Mouse (Mus musculus): ENCODE data around the gene M6pr.

Gene M6pr

DNA sequence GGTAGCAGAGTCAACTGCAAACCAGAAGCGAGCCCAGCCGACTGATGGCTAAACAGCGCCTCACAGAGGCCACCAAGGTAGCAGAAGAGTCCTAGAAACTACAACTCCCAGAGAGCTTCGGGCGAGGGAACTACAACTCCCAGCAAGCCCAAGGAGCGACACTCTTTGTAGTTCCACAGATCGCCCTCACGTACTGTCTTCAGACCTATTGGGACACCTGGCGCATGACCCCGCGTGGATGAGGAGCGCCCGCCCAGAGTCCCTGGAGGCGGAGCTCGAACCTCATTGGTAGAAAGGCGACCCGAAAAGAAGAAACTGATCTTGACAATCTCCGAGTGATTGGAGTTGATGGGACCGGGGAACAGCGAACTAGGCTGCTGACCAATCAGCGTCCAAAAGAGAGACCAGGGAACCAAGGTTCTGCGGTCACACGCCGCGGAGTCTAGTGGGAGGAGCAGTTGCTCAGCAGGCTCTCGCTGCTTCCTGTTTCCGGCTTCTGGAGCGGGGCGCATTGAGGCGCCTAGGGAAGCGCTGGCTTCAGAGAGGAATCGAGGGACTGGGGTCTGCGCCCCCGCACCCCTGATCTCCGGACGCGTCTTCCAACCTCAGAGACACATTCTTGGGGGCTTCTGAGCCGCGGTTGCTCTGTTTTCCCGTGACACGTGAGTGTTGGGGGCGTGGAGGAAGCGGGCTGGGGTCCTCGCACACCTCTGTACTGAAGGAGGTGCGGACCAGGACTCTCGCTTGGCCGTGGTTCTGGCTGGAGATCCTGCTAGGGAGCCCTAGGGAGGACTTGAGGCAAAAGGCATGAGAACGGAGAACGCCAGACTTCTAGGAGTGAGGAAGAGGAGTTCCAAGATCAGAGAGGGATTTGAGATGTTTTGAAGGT, at the start of gene M6pr:
M6pr (plus strand) TSS at position 216 of the 889 bp plus-strand sequence.
- DNase-seq (ENCODE audit: low spot score), result peak; percentile 73

DNA sequence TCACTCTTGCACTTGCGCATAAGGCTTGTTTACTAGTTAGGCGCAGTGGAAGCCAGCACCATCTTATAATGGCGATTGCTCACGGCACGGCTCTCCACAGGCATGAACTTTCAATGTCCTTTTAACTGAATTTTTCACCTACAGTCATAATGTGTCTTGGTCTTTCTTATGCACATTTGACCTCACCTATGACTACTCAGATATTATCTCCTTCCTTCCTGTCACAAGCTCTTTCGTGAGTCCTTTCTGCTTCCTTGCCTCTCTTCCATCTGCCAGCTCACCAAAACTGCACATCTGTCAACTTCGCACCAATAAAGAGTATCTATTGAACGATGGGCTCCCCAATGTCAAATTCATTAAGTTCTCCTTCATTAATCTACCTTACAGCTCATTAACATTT, 46.0 kb upstream of the M6pr start:
- no peak for DNase-seq (ENCODE audit: low spot score)

DNA sequence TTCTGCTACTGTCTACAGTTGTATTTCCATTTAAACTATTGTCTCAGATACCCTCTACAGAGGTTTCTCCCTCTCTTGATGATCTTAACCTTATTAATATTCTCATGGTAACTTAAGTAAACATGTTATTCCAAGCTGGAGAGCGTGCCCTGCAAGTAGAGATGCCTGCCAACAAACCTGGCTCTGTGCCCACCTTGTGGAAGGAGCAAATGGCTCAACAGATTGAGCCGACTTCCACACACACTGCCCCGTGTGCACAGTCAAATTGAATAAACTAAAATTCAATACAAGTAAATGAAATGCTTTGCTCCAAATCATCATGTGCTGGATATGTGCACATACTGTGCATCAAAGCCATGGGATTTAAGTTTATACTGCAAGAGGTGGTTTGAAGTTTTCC, 40.0 kb upstream of the M6pr start:
- DNase-seq (ENCODE audit: low spot score), result no peak

DNA sequence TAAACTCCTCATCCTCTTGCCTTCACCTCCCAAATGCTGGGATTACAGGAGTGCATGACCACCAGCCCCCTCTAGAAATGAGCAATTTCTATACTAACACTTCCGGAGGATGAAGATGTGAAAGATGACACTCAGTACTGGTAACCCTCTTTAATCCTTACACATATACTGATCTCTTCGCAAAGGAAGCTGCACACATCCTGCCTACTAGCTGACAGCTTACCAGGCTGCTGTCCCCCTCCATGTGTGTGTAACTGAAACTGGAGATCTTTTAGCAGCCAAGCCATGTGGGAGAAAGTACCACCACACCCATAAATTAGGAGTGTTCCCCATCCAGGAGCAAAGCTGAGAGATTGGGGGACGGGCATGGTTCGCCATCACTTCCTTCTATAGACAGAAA, 39.4 kb upstream of the M6pr start:
- no peak for DNase-seq (ENCODE audit: low spot score)

DNA sequence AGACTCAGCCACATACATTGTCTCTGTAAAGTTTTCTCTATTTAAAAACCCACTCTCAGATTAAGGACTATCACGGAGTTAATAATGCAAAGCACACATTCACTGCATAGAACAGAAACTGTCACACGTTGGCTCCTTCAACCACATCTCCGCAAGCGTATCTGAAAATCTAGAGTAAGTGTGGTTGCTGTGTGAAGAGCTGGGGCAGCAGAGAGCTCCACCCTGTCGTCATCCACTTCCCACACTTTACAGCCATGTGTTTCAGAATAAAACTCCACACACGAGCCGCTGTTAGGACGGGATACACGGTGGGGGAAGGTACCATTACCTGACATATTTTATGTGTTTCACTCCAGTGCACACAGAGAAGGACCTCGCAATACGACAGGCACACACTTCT, 38.4 kb upstream of the M6pr start:
- no peak for DNase-seq (ENCODE audit: low spot score)

DNA sequence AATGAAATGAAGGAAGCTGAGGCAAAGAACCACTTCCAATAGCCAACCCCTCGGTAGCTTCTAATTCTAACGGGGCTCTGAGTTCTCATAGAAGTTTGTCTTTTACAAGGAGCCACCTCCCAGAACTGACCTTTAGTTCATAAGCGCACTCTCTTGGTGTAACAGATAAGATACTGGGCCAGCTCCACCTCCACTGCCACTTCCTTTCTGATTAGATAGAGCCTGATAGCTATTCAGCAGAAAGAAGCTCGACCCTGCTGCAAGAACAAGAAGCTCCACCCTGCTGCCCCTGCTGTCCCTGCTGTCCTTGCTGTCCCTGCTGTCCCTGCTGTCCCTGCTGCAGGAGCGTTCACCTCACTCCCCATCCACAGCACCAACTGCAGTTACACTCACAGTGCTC, 34.0 kb upstream of the M6pr start:
- no peak for DNase-seq (ENCODE audit: low spot score)

DNA sequence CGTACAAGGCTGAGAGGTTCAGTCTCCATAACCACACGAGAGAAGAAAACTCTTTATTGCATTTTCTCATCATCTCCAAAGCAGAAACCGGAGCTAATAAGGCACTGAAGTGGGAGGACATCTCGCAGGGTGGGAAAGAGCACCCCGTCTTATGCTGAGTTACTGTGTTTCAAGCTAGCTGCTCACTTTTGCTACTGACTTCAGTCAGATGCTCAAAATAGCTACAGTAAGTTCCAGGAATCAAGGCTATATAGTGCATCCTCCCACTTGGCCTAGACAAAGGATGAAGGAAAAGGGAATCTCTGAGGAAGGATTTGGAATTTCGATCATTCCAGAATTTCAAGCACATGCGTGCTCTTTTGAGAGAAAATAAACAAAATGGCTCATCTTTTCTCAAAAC, 32.0 kb upstream of the M6pr start:
- DNase-seq (ENCODE audit: low spot score), result no peak

DNA sequence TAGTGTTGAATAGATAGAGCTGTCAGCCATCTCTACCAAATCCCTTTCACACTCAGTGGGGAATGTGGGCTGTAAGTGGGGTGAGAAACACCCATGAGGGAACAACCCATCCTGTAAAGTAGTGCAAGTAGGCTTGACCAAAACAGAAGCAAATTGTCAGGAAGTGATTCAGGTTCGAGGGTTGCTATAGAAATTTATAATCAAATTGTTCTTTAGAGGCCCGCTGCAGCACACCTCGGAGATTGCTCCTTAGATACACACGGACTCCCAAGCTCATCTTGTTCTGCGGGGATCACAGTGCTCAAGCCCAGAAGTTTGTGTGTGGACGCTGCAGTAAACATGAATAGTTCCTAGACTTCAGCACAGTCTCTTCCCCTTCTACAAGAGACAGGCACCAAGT, 25.7 kb upstream of the M6pr start, which contains the start of gene Klrg1:
Klrg1 (minus strand) TSS at position 101 of the 400 bp plus-strand sequence.
- no peak for DNase-seq (ENCODE audit: low spot score)

DNA sequence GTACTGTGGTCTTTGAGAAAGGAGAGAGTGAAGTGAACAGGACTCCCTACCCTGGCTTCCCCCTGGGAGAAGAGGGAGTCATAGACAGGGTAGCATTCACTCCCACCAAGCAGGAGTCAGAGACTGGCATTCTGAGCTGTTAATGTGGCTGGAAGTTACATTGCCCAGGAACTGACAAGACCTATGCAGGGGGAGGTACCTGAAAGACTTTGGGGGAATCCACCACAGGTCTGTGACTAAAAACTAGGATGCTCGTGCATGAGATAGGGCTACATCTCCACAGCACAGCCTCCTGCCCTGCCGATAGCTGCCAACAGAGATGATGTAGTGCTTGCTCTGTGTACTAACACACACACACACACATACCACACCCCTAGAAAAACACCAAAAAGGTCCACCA, 25.1 kb upstream of the M6pr start:
- DNase-seq (ENCODE audit: low spot score), result no peak

DNA sequence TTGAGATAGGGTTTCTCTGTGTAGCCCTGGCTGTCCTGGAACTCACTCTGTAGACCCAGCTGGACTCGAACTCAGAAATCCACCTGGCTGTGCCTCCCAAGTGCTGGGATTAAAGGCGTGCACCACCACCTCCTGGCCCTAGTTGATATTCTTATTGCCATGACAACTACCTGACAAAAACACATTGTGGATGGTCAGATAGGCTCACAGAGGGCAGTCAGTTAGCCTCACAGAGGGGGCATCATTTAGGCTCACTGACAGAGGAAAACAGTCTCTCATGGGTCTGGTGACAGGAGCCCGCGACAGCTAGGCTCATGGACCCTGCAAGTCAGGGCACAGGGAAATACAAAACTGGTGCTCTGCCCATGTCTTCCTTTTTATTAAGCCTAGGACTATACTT, 24.2 kb upstream of the M6pr start:
- no peak for DNase-seq (ENCODE audit: low spot score)

DNA sequence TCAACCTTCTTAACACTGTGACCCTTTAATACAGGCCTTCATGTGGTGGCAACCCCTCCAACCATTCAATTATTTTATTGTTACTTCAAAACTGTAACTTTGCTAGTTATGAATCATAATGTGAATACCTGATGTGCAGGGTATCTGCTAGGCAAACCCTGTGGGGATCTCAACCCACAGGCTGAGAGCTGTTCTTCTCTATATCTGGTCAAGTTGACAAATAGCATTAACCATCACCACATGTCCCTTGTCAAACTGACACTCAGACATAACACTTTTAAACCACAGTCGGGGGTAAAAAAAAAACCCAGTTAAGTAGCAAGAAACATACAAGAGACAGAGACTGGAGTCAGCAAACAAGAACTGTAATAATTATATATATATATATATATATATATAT, 23.7 kb upstream of the M6pr start:
- no peak for DNase-seq (ENCODE audit: low spot score)

DNA sequence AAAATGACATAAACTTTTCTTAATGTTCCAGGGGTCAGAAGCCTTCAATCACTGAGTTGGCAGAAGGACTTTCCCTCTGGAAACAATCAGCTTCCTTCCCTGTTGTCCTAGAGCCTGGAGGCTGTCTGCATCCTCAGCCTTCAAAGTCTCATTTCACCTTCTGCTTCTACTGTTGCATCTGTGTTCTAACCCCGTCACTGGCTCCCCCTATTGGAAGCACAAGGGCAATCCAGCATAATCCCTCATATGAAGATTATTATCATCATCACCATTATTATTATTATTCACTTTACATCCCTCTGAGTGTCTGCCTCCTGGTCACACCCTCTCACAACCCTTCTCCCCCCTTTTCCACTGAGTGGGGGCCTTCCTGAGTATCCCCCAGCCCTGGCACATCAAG, 20.3 kb upstream of the M6pr start:
- DNase-seq (ENCODE audit: low spot score), result no peak

DNA sequence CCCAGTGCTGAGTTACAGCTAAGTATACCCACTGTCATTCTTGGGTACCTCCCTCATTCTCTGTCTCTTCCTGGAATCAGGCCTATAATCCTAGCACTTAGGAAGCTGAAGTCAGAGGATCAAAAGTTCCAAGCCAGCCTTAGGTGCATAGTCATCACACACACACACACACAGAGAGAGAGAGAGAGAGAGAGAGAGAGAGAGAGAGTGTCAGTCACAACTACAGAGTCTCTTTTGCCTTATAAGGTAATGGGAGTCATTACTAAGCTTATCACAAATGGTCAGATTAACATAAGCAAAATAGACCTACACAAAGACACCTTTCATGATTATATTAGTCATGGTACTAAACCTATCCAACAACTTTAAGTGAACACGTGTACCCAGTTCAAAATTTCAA, 19.2 kb upstream of the M6pr start:
- DNase-seq (ENCODE audit: low spot score), result no peak

DNA sequence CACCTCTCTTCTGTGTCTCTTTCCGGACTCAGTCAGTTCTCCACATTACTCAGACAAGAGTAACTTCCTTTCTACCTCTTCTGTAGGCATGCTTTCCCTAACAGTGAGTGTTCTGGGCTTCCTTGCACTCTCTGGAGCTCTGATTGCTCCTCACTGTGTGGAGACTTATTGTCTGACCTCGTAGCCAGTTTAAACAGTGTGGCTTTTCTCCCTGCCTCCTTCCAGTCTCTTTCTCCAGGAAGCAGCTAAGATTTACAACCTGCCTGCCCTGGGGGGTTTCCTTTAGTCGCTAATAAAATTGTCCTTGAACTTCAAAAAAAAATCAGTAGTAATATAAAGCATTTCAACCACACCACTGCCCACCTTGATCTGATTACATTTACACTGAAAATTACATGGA, 18.3 kb upstream of the M6pr start:
- no peak for DNase-seq (ENCODE audit: low spot score)

DNA sequence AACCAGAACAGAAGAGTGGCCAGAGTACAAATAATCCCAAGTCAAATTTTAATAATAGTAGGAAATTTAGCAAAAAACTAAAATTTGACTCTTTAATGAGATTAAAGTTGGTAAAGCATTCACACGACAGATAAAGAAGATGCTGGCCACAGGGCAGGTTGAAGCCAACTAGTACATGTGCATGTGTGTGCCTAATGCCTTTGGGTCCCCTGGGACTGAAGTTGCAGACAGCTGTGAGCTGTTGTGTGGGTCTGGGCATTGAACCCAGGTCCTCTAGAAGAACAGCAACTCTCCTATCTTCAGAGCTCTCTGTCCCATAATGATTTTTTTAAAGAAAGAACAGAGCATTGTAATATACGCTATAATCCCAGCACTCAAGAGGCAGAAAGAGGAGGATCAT, 17.3 kb upstream of the M6pr start:
- no peak for DNase-seq (ENCODE audit: low spot score)

DNA sequence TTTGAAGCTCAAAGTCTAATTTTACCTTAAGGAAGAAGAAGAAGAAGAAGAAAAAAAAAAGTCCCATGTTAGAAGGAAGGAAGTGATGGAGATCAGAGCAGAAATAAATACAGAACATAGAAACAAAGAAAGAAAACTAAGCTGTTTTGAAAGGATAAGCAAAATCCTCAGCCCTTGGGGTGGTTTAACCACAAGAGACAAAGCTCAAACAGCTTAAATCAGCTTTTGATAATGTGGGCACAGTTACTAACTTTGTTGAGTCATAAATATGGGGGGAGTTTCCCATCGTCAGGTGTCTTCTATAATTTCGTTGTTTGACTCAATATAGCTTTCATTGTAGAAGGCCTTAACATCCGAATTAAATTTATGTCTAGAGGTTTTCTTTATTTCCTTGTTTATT, 16.8 kb upstream of the M6pr start:
- DNase-seq (ENCODE audit: low spot score), result no peak

DNA sequence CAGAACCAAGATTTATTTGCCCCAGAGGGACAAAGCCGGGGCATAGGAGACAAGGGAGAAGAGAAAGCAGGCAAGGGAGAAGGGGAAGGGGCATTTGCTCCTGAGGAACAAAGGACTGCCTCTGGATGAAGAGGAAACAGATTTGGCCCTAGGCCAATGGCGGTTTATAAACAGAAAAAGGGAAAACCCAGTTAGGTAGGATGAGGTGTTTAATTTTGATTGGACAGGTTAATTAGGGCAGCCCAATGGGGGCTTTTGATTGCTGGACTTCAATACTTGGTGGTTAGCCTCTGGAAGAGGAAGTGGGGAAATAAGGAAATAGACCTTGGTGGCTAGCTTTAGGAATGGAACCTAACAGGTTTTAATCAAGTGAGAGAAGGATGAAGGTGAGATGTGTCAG, 16.3 kb upstream of the M6pr start:
- no peak for DNase-seq (ENCODE audit: low spot score)

DNA sequence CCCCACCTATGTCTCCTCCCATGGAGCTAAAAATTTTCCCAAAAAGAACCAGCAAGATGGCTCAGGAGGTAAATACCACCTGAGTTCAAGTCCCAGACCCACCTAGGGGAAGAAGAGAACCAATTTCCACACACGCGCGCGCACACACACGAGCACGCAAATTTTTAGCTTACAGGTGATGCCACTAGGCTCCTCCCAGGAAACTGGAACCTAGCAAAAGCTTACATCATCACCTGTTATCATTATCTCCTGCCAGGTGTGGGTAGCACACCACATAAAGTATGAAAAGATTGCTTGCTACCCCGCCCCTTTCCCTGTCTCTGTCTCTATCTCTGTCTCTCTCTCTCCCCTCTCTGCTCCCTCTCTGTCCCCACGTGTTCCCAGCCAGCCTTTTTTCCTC, 15.4 kb upstream of the M6pr start:
- DNase-seq (ENCODE audit: low spot score), result no peak

DNA sequence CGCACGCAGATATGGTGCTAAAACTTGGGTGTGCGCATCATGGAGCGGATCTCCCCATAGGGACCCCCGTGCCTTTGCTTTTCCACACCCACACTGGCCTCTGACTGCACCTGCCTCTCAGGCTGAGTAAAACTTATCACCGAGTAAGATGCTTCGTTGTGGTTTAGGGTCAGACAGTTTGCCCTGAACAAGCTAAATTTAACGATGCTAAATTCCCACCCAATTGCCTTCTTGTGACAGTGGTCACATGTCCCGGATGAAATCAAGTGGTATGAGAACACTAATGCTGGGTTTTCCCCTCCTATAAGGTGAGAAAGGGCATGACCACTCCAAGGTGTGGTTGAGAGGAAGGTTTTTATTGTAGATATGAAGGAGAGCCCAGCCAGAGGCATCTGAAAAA, 14.7 kb upstream of the M6pr start:
- no peak for DNase-seq (ENCODE audit: low spot score)

DNA sequence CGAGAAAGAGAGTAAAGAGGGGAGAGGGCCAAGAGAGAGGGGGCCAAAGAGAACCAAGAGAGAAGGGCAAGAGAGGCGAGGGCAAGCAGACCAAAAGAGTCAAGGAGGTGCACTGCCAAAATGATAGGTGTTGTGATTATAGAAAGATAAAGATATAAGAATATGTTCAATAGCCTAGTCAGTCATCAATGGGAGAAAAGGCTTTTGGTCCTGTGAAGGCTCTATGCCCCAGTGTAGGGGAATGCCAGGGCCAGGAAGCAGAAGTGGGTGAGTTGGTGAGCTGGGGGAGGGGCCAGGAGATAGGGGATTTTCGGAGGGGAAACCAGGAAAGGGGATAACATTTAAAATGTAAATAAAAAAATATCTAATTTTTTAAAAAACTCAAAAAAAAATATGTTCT, 14.2 kb upstream of the M6pr start:
- no peak for DNase-seq (ENCODE audit: low spot score)

DNA sequence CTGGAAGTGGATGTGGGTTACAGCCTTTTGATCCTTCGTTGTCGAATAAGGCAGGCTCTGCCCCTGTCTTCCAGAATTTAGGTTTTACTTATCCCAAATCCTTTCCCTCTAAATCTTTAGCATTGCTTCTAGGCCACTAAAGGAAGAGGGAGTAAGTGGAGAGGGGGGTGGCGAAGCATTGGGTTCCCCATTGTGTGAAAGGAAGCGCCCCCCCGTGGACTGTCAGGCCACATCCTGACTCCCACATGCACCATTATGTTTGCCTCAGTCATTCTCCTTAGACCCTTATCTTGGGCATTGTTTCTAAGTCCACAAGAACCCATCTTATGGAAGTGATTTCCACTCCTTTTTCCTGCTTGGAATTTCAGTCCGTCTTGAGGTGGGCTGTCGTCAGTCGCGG, 13.3 kb upstream of the M6pr start:
- no peak for DNase-seq (ENCODE audit: low spot score)

DNA sequence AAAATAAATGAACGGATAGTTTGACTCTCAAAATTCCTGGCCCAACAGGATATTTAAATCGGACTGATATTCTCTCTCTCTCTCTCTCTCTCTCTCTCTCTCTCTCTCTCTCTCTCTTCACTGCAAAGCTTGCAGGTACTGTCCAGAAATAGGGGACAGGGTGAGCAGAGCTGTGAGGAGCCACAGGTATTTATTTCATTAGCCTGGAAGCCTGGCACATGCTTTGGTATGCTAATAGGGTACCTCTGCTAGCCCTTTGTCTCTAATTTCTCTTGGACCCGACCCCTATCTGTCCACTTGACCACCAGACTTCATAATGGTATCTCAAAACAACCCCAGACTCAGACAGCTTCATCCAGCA, 11.6 kb upstream of the M6pr start:
- DNase-seq (ENCODE audit: low spot score), result no peak

DNA sequence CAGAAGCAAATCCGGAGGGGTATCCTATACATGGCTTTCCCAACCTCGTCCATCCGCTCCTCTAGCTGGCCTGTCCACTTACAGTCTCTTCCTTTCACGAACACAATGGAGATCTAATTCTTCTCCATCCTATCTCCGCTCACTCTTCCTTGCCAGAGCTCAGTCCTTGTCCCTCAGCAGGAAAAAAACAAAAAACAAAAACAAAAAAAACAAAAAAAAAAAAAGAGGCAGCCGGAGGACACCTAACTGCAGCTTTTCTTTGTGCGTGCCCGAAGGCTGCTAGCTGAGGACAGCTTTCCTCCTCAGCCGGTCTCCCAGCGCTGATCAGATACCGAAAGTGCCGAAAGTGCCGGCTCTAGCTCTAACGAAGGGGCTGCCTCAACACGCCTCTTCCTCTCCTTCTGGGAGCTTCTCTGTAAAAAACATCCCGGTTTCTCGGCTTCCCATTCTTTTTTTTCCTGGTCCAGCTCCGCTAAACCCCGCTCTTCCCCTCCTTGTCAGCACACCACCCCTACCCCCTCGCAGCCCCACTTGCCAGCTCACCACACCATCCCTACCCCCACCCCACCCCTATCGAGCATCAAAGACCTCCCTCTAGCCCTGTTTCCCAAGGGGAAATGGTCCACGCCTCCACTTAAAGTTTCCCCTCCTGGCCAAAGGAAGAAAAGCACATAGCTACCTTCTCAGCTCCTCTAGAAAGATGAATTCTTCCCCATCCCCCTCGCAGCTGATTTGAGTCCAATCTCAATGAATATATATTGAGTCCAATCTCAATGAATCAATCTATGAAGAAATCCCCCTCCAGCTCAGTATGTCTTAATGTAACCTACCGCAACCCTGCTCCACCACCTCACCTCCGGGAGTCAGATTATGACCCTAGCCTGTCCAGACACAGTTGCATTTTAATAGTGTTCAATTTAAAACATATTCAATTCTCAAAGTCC, 11.0 kb upstream of the M6pr start:
- no peak for DNase-seq (ENCODE audit: low spot score)

Data from urinary bladder, postnatal 10 days (tissue).